Mouse (Mus musculus) stomach, postnatal 0 days (tissue): ENCODE measurements at regions not wholly inside any gene's neighbourhood (a gene's known extent, or its start where the extent isn't known, plus 50 kb on each side); places are given as distances from the start of the nearest gene placed in this dataset.
"Not testable (repeated sequence)": the region's sequence is repeated elsewhere in the genome, so short reads cannot be mapped to it uniquely, and the experiment has no call there.

Source experiments
- ATAC-seq: fragments of 200-750 bp; cut with Nextera tagmentation; 2 replicates; pipeline ENCODE4 v1.8.0; 2017; ENCODE audit not compliant: low FRiP score, low TSS enrichment
- DNase-seq: peaks from one replicate; pipeline ENCODE4 v3.0.0-alpha.2; 2016; ENCODE audit warnings: low spot score
- H3K27ac ChIP-seq: fragments of 300-500 bp; sonication (generic); replicated peaks from 2 replicates; pipeline ENCODE4 v1.5.1; 2014; ENCODE audit warnings: mild to moderate bottlenecking, control low read depth
- H3K27me3 ChIP-seq: fragments of 300-500 bp; sonication (generic); 2 replicates; pipeline ENCODE4 v1.6.1; 2014; ENCODE audit warnings: low read length; ENCODE audit not compliant: control insufficient read depth, insufficient read depth
- H3K36me3 ChIP-seq: fragments of 300-500 bp; sonication (generic); 2 replicates; pipeline ENCODE4 v1.6.1; 2014; ENCODE audit warnings: low read length, mixed read lengths; ENCODE audit not compliant: control insufficient read depth, insufficient read depth
- H3K4me1 ChIP-seq: fragments of 300-500 bp; sonication (generic); replicated peaks from 2 replicates; pipeline ENCODE4 v1.6.1; 2014; ENCODE audit warnings: antibody characterized with exemption; ENCODE audit not compliant: control insufficient read depth, insufficient read depth
- H3K4me2 ChIP-seq: fragments of 300-500 bp; sonication (generic); replicated peaks from 2 replicates; pipeline ENCODE4 v1.6.1; 2014; ENCODE audit warnings: low read depth, mild to moderate bottlenecking, control low read depth, moderate library complexity
- H3K4me3 ChIP-seq: fragments of 300-500 bp; sonication (generic); 2 replicates; pipeline ENCODE4 v1.5.1; 2014; ENCODE audit warnings: low read depth, low read length, control low read depth
- H3K9ac ChIP-seq: fragments of 300-500 bp; sonication (generic); 2 replicates; pipeline ENCODE4 v1.6.1; 2014; ENCODE audit warnings: mild to moderate bottlenecking, low read length, control low read depth, mixed read lengths
- H3K9me3 ChIP-seq: fragments of 300-500 bp; sonication (generic); 2 replicates; pipeline ENCODE4 v1.6.1; 2016; ENCODE audit warnings: low read length; ENCODE audit not compliant: control insufficient read depth
- CTCF ChIP-seq: IDR thresholded peaks from 2 replicates; pipeline ENCODE4 v1.5.1; 2016; ENCODE audit warnings: antibody characterized with exemption, low read depth, mild to moderate bottlenecking, moderate library complexity
- EP300 ChIP-seq: optimal IDR thresholded peaks from 2 replicates; pipeline ENCODE3; 2016; ENCODE audit warnings: antibody characterized with exemption
- WGBS: fragments of 180-500 bp; shearing (Covaris S2); extraction: QIAGEN DNeasy Blood & Tissue Kit; methylation state at CpG from one replicate; pipeline ENCODE4 v1.1.7; 2014; 5-methylcytosine and 5-hydroxymethylcytosine counted together

GRCm38 (mm10) chr6:37662747-37663146 lies 132.8 kb downstream of the Akr1d1 start:
- DNase-seq (no peak), ATAC-seq (no peak)
- no peak overlapping the region for H3K4me3 ChIP-seq
- WGBS: 36% methylated on average over 2 of the region's 2 CpGs
- H3K9me3 ChIP-seq: no peaks in the 10 kb centered on the region
- TF ChIP-seq EP300: no peak
- no peak for TF ChIP-seq CTCF
- H3K4me1 ChIP-seq: no peaks in the 10 kb centered on the region
- H3K4me2 ChIP-seq: no peak overlapping the region
- no peak overlapping the region for H3K27ac ChIP-seq
- H3K9ac ChIP-seq: no peak overlapping the region
- no peaks in the 10 kb centered on the region for H3K27me3 ChIP-seq
- H3K36me3 ChIP-seq: no peaks in the 10 kb centered on the region

- H3K9me3 ChIP-seq: no peaks in the 10 kb centered on the region
- no peak overlapping the region for H3K4me3 ChIP-seq
- H3K9ac ChIP-seq: no peak overlapping the region
- no peaks in the 10 kb centered on the region for H3K4me1 ChIP-seq
- no peaks in the 10 kb centered on the region for H3K36me3 ChIP-seq
- no peaks in the 10 kb centered on the region for H3K27me3 ChIP-seq
- no peak overlapping the region for H3K27ac ChIP-seq
- WGBS: 60% methylated on average over 5 of the region's 5 CpGs
- no peak overlapping the region for H3K4me2 ChIP-seq
- TF ChIP-seq EP300 (no peak), CTCF (no peak)
- ATAC-seq (no peak), DNase-seq (no peak)
These were observed 135.6 kb downstream of the Akr1d1 start for GRCm38 (mm10) chr6:37665576-37665975.

GRCm38 (mm10) chr6:37669407-37669806 lies 139.4 kb downstream of the Akr1d1 start:
- ATAC-seq (no peak), DNase-seq (no peak)
- Histone ChIP-seq H3K4me1 (no peaks in the 10 kb centered on the region), H3K4me2 (no peak overlapping the region), H3K36me3 (no peaks in the 10 kb centered on the region), H3K27me3 (no peaks in the 10 kb centered on the region), H3K27ac (no peak overlapping the region), H3K9me3 (no peaks in the 10 kb centered on the region), H3K9ac (no peak overlapping the region), H3K4me3 (no peak overlapping the region)
- TF ChIP-seq CTCF (no peak), EP300 (no peak)
- WGBS: 63% methylated on average over 2 of the region's 2 CpGs

- Histone ChIP-seq H3K4me1 (no peaks in the 10 kb centered on the region), H3K9me3 (no peaks in the 10 kb centered on the region), H3K27ac (no peak overlapping the region), H3K4me2 (no peak overlapping the region), H3K36me3 (no peaks in the 10 kb centered on the region), H3K4me3 (no peak overlapping the region), H3K9ac (no peak overlapping the region), H3K27me3 (no peaks in the 10 kb centered on the region)
- 74% methylated on average over 3 of the region's 3 CpGs for WGBS
- ATAC-seq (no peak), DNase-seq (no peak)
- TF ChIP-seq CTCF: no peak
- TF ChIP-seq EP300: no peak
These were observed 140.7 kb downstream of the Akr1d1 start for GRCm38 (mm10) chr6:37670701-37671100.

GRCm38 (mm10) chr6:37679871-37680270 lies 149.9 kb downstream of the Akr1d1 start:
- TF ChIP-seq CTCF: no peak
- TF ChIP-seq EP300: no peak
- Histone ChIP-seq H3K27me3 (no peaks in the 10 kb centered on the region), H3K4me1 (no peaks in the 10 kb centered on the region), H3K4me3 (no peak overlapping the region), H3K9me3 (no peaks in the 10 kb centered on the region), H3K9ac (no peak overlapping the region), H3K4me2 (no peak overlapping the region), H3K36me3 (no peaks in the 10 kb centered on the region), H3K27ac (no peak overlapping the region)
- WGBS: 49% methylated on average over 3 of the region's 3 CpGs
- ATAC-seq: no peak
- DNase-seq: no peak

GRCm38 (mm10) chr6:37681331-37681730 lies 151.4 kb downstream of the Akr1d1 start:
- H3K4me1 ChIP-seq, H3K9me3 ChIP-seq, ATAC-seq, H3K36me3 ChIP-seq, H3K27me3 ChIP-seq, H3K9ac ChIP-seq, H3K4me3 ChIP-seq, H3K27ac ChIP-seq, H3K4me2 ChIP-seq, DNase-seq: not testable (repeated sequence)
- 65% methylated on average over 2 of the region's 2 CpGs for WGBS
